Mouse (Mus musculus): ENCODE results near the gene Il17rb.

Gene Il17rb

DNA sequence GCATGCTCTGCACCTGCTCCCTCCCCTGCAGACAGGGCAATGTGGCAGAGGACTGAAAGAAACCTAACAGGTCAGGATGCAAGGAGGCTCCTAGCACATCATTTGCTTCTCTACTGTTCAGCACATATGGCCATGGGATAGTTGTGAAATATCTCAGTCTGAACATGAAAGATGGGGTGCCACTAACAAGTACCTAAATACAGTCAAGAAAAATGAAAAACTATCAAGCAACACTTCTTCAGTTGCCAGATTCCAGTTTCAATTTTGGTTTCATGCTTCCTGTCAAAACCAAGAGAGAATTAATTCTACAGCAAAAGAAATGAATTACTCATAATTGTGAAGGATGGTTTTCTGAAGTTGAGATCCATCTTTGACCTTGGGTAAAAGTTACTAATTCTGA is 51.3 kb downstream of the Il17rb start:
- DNase-seq = no peak

GRCm38 (mm10) chr14:29950805-29951204 is 57.9 kb downstream of the Il17rb start:
- no peak for DNase-seq

DNA sequence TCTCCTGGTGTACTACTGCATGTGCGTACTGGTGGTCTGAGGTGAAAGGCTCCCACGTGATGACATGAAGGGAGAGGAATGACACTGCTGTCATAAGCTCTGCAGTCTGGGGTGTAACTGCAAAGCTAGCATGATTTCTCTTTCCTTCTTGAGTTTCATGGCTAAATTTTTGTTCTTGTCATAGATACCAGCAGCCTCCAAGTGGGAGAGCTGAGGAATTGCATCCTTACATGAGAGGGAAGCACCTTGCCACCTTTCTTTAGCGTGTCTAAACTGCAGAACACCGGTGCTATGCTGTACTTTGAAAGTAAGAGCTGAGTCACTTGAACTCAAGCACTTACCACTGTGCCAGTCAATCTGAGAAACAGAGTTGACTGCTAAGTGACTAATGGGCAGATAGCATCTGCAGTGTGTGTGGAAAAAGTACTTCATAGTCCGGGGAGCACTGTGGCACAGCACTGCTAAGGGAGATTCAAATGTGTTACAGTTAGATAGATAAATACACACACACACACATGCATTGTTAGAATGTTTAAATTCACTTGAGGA is 61.9 kb downstream of the Il17rb start:
- DNase-seq = no peak

Measured in B cell, adult 2 months (primary cell).